Mouse (Mus musculus) layer of hippocampus, postnatal 10 days (tissue): ENCODE results near the gene Pdcd4. TPM values are rescaled to one million over a fixed set of nuclear protein-coding genes. Genes with fewer than 3 reads are reported as not detected.

Experiments
- DNase-seq, 2 experiments: peaks; one replicate each; pipeline ENCODE4 v3.0.0; 2021; ENCODE audit warnings: low spot score in 2 of 2
- long read RNA-seq: library from polyadenylated mRNA; stranded (forward); transcript quantifications from one replicate; pipeline ENCODE4 v2.0.0, GENCODE M21; 2023
- total RNA-seq, 2 experiments: library from RNA; stranded (reverse); gene quantifications; 2 replicates each; pipeline ENCODE4 v1.2.3; 2021

Gene Pdcd4
- total RNA-seq: 100 to 1,000 TPM; 110 to 118 TPM
- long read RNA-seq, transcript Pdcd4-201 (12 exons, 2,381 nt): major isoform, 34 of 69 reads
- long read RNA-seq, transcript Pdcd4-203 (13 exons, 1,733 nt): minor isoform, 20 of 69 reads
- long read RNA-seq, partial matches to known transcripts: 8 of 69 reads
- long read RNA-seq, other reads (novel, unspliced or antisense): 7 of 69 reads

DNA sequence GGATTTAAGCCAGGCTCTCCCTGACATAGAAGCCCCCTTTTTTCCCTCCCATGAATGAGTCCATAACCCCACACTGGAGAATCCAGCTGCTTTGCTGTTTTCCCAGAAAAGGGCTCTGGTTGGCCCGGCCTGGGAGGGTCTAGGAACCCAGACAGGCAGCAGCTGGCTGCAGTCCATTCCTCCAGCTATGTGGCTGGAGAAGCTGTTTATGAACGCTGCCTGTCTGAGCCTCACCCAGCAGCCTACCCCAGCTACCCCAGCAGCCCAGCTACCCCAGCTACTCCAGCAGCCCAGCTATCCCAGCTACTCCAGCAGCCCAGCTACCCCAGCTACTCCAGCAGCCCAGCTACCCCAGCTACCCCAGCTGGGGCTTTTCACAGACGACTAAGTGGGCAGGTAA is at the start of gene Pdcd4:
TSS of gene Pdcd4 (plus strand) at position 171 of the 400 bp plus-strand sequence.
- DNase-seq: no peak

DNA sequence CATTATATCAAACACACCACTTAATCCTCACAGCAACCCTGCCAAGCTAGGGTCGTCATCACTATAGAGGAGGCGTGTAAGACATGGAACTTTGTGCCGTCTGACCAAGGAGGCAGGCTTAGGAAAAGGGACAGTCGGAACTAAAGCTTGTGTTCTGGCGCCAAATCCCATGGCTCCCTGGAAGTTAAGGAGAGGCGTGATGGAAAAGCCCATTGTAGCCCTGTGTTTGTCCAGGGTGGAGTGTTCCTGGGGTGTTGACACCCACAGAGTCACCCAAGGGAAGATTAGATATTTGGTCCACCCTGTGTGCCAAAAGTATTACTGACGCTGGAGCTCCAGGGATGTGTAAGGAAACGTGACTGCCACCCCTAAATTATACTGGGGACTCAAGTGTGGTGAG is 48.1 kb upstream of the Pdcd4 start:
- no peak for DNase-seq

DNA sequence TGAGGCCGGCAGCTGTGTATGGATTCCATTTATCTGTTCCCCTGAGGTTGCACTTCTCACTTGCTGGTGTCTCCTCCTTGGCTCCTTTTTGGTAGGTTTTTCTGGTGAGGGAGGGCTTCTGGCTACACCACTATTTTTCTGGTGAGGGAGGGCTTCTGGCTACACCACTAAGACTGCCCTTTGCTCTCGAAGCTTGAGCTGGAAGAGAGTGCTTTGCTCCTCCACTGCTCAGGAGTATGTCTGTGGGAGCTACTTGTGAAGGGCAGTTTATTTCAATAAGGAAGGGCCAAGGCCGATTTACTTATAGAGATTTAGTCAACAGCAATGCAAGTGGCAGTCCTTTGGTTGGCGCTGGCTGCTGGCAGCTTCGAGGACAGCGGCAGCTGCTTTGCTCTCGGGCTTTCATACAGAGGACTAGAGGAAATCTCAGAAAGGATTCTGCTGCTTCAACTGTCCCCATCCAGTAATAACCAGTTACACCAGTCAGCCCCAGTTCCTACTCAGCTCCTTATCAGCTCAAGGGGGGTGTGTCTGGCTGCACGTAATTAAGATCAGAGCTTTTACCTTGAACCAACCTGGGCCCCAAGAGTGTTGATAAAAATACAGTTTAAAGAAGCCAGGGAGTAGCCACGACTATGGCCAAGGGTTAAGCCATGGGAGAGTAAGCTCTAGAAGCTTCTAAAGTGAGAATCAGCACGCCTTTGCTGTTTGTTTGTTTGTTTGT is 43.6 kb upstream of the Pdcd4 start:
- no peak for DNase-seq

DNA sequence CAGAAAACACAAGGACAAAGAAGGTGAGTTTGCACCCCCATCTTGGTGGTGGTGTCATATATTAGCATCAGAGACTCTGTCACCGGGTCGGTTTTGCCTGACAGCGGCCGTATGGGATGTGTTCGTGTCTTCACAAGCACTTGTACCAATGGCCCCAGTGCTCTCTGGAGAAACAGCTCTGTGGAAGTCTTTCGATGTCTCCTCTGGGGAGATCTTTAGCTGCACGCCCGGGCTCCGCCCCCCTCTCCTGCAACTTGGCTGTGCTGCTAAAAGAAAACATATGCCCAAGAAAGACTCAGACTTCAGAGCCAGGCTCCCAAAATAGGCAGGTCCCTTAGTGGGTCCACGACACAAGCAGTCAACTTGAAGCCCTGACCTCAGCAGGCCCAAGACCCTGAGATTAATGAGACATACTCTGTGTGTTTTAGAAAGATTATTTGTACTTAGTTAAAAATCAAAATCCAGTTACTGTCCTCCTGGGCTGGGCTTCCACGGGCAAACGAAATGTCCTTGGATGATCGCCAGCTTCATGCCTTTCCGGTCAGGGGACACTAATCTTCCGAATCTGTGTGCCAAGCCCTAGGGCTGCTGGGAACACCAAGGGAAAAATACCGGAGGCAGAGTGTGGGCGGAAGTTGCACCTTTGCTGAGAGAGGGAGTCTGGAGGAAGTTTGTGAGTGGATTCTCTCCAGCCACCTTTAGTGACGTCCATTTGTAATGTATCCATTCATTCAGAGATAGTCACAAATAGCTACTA is 41.7 kb upstream of the Pdcd4 start:
- peak in 1 of 2 experiments; percentile 48 for DNase-seq

DNA sequence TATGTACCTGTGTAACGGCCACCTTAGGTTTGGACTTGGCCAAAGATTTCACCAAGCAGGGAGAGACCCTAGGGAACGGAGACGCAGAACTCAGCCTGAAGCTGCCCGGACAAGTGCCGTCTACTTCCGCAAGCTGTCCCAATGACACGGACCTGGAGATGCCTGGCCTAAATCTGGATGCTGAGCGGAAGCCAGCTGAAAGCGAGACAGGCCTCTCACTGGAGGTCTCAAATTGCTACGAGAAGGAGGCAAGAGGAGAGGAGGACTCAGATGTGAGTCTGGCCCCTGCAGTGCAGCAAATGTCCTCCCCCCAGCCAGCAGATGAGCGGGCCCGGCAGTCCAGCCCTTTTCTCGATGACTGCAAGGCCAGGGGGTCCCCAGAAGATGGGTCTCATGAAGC is 40.7 kb upstream of the Pdcd4 start:
- DNase-seq: no peak

DNA sequence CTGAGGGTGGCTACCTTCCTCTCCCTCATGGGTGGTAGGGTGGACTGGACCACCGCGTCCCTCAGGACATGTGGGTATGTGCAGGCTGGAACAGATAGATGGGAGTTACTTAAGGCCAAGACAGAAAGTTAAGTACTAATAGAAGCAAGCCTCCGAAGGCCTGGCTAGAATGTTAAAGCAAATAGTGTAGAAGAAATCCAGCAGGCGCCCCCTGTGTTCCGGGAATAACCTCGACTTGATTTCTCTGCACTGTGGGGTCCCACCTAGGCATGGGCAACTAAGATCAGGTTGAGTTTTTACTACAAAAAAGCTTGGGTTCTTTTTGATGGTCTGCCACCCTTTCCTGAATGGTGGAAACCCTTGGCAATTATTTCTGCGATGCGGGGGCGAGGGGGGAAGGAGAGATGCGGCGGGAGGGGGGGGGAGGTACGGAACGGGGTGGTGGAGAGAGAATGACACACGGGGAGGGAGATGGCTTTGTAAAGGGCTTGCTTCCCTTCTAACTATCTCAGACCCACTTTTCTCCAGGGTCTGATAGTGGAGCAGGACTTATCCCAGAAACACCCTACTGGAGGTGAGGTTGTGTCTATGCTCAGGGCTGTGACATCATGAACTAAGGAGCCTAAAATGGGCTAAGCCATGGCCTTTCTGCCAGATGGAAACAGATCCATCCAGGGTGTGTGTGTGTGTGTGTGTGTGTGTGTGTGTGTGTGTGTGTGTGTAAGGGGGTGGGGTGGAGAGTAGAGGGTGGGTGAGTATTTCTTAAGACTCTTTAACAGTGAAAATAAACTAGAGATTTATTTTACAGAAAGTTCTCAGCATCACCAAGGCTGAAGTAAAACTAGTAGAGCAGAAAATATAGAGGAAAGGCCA is 40.0 kb upstream of the Pdcd4 start:
- DNase-seq: no peak

DNA sequence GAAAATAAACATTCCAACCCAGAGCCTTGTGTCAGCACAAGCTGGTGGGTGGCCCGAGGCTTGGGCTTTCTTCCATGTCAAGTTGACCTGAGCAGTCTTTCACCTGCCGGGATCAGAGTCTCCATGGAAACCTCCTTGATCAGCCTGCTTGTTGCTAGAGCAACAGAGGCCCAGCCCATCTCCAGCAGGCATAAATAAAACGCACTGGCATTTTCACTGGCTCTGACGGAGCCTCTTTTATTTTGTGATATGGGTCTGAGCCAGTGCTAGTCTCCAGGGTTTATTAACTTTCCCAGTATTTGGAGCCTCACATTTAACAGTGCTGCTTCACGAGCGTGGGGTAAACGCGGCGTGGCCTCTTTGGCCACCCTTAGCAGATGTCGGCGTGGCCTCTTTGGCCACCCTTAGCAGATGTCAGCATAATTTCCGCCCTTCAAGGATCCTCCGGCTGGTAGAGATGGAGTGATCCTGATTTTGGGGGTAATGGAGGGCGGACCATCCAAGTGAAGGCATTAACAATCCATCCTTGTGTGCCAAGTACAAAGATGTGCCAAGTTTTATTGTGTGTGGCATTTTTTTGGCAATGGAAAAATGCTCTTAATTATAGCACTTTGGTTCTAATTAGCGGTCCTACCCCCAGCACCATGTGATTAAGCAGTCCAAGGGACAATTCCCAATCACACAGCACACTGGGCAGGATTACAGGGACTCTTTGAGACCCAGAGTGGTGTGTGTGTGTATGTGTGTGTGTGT is 39.2 kb upstream of the Pdcd4 start:
- peak; percentile 71 to 74 for DNase-seq

DNA sequence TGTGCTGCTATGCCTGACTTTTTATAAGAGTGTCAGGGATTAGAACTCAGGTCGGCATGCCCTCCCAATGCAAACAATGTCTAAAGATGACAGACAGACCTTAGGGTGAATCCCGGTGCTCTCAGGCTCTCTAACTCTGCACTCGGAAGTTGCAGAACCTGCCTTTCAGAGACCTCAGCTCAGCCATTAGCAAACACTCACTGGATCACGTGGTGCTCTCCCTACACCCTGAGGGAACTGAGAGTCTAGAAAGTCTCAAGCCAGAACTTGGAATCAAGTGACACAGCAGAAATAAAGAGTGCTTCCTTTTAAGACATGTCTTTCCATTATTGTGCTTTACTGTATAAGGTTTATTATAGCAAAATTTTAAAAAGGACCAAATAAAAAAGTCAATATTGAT is 37.1 kb upstream of the Pdcd4 start:
- DNase-seq: no peak

DNA sequence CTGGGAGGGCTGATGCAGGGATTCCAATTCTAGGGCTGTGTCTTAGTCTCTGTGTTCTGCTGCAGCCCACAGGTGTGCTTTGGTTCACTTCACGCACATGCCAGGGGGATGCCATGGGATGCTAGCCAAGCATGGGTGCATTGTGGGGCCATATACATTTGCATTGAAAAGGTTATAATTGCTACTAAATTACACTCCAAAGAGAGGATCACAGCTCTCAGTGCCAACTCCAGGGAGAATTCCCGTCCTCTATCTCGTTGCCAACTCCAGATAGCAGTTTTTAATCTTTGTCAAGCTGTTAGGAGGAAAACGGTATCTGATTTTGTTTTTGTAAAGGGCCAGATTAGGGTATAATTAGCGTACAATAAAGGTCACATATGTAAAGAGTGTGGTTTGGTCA is 36.2 kb upstream of the Pdcd4 start:
- no peak for DNase-seq

DNA sequence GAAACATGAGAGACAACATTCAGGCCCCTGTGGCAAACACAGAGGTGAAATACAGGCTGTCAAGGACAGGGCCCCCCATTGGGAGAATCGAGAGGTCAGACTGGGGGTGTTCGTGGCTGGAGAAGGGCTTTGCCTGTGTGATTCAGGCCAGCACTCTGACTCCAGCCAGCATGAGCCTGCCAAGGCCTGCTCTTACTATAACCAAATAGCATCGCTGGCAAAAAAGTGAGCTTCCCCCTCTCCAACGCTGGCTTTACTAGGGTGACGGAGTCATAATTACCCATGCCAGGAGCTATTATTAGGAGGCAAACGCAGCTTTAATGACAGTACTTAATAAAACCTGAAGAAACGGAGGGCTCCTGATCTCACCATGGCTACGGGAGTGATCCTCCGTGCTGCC is 35.2 kb upstream of the Pdcd4 start:
- DNase-seq: no peak

DNA sequence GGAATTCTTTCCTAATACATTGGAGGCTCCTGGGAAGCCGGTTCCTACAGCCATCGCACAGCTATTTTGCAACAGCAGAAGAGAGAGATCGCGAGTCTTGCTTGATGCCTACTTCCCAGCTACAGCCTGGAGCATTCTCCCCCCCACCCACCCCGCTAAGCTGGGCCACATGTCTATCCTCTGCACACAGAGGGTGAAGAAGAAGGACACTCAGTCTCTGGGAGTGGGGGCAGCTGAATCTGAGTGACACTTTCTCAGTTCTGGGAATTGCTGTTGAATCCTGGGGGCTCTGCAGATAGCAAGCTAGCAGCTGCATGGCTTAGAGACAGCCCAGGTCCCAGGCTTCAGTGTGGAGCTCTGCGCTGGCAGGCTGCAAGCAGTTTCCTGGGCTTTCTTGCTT is 34.1 kb upstream of the Pdcd4 start:
- no peak for DNase-seq

DNA sequence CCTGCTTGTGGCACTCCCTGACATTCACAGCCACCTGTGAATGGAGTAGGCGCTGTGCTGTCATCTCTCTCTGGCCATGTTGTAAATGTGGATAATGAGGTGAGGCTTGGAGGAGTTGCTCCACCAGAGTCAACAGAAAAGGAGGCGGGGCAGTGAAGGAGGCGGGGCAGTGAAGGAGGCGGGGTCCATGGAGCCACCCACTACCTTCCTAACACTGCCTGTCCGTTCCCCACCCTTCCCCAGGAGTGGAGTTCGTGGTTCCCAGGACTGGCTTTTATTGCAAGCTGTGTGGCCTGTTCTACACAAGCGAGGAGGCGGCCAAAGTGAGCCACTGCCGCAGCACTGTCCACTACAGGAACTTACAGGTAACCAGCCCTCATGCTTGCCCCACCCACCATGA is 32.9 kb upstream of the Pdcd4 start:
- no peak for DNase-seq

DNA sequence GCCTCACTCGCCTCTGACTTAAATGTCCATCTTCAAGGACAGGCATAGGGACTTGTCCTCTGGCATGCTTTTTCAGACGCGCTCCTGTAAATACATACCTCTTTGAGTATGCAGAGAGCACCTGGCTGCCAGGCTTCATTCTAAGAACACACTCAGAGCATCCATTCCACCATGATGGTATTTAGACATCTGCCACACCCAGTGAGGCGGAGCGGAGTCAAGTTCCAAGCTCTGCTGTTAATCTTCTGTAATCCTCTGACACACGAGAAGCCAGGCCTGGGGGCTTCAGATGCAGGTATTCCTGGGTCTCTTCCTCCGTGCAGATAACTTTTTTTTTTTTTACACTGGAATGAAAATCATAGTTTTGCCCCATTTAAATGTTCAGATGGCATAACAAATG is 32.4 kb upstream of the Pdcd4 start:
- no peak for DNase-seq

DNA sequence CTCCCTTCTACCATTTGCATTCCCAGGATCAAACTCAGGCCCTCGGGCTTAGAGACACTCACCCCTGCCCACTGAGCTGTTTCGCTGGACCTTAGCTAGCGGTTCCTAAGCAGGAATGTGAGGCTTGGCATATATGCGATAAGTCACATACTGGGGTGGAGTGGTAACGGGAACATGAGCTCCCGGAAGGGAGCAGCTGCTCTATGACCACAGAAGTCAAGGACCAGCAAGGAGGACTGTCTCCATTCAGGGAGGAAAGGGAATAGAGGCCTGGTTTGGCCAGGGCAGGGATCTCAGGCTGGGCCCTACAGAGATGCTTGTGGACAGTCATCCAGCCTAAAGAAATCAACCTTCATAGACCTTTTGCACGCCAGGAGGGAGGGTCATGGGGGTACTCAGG is 30.7 kb upstream of the Pdcd4 start:
- DNase-seq: no peak

DNA sequence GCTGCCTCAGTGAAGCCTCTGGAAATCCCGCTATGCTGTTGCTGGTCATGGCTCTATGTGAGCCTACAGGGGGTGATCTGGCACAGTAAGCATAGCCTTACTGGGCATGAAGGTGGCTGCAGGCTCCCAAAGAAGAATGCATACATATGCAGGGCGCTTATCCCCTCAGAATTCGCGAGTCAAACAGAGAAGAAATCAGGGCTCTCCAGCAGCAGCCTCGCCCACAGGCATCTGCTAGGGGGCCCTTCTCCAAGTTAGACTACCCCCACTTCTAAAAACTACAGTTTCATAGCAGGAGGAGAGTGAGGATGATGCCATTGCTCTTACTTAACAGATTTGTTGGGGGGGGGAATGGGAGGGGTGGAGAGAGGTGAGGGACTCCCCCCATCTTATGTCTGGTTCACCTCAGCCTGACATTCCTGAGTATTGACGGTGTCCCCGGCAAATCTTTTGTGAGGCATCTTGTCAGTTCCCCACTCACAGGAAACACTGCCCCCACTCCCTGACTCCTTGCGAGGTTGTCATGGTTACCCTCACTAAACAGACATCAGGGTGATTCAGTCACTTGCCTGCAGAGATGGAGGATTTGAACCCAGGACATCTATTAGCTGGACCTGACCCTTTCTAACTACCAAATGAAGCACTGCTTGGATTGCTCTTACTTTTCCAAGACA is 29.3 kb upstream of the Pdcd4 start:
- no peak for DNase-seq

DNA sequence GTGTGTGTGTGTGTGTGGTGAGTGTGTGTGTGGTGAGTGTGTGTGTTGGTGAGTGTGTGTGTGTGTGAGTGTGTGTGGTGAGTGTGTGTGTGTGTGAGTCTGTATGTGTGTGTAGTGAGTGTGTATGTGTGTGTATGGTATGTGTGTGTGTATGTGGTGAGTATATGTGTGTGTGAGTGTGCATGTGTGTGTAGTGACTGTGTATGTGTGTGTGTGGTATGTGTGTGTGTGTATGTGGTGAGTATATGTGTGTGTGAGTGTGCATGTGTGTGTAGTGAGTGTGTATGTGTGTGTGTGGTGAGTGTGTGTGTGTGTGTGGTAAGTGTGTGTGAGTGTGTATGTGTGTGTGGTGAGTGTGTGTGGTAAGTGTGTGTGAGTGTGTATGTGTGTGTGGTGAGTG is 24.8 kb upstream of the Pdcd4 start:
- DNase-seq: no peak

DNA sequence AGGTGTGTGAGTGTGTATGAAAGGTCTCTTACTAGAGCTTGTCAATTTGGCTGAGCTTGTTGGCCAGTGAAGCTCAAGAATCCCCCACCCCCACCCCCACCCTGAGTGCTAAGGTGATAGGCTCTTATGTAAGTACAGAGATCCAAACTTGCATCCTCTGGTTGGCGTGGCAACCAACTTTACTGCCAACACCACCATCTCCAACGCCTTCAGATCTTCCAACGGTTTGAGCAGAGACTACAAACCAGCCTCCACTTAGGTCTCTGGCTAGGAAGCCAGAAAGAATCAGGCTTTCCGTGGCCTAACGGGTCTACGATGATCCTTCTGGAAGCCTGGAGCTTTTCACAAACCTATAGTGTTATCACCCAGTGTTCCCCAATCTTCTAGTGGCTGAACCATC is 23.9 kb upstream of the Pdcd4 start:
- no peak for DNase-seq

DNA sequence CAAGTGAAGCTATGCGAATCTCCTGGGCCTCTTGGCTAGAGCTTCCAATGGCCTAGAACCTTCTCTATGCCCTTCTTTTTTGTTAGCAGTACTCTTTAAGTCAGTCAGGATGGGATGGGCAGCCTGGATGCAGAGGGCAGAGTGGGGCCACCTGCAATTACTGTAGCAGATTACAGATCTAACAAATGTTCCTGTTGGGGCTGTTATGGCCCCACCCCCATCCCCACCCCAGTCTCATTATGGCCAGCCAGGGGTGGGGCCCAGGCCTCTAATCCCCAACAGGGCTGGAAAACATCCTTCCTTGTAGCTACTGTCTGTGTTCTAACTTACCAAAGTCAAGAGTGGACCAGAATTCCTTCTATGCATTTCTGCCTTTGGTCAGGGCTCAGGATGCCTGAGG is 23.2 kb upstream of the Pdcd4 start:
- no peak for DNase-seq

DNA sequence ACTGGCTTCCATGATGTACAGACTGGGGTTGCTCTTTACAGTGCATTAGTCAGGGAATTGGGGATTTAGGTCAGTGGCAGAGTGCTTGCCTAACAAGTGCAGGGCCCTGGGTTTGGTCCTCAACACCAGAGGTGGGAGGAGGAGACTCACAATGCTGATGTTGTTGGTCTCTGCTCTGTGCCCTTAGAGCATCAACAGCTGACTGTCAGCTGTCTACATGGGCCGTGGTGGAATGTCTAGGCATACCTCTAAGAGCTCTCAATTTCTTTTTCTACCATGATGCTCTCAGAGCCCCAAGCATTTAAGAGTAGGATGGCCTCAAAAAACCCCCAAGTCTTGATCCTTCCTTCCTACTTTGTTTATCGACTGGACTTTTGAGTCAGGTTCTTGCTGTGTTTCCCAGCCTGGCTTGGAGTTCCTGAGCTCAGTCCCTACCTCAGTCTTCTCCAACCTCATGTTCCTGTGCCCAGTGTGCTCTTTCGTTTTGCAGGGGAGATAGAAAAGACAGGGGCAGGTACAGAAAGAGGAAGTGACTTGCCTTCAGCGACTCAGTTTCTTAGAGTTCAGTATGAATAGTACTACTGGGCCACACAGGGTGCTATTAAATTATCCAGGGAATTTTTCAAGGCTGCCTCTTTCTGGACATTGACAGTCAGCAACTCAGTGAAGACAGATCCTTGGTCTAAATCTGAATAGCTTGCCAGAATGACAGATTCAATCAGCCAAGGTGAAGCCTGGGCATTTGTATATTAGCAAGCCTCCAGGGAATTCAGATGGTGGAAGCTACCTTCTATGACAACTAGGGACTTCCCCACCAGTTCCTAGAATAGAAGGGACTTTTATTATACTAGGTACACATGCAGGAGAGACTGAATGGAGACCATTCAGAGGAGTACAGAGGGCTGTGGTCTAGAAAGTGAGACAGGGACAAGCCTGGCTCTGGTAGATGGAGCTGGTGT is 22.3 kb upstream of the Pdcd4 start:
- DNase-seq: no peak
